Mouse (Mus musculus): ENCODE data around the gene Slc43a3.

DNA sequence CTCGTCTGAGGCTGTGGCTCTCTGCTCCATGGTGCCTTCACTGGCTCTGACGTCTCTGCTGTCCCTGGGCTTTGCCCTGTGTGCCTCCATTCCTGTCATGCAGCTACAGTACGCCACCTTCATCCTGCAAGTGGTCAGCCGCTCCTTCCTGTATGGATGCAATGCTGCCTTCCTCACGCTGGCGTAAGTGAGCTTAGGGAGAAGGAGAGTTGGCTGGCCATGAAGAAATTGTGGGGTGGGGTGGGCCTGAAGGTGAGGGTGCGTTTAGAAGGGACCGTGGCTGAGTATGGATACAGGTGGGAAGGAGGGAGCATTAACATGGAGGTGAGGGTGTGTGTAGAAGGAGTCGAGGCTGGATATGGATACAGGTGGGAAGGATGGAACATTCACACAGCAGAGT is 19.1 kb downstream of the Slc43a3 start:
- TF ChIP-seq CTCF (IDR thresholded peaks at IDR 0.05; ENCODE audit: extremely low read depth, insufficient read depth, insufficient read length, insufficient replicate concordance) (no peak), POLR2A (IDR thresholded peaks at IDR 0.05; ENCODE audit: low read depth, low read length) (no peak)

All from spleen, adult 2 months (tissue).